Mouse (Mus musculus) intestine, postnatal 0 days (tissue): ENCODE data around the gene Gstt2. TPM values are rescaled to one million over a fixed set of nuclear protein-coding genes. Genes with fewer than 3 reads are reported as not detected.
A peak's percentile ranks its signal among the peaks of the same experiment; 100 is the strongest.
"Not testable (repeated sequence)": the region's sequence is repeated elsewhere in the genome, so short reads cannot be mapped to it uniquely, and the experiment has no call there.

Experiments used
- ATAC-seq: fragments of 200-750 bp; cut with Nextera tagmentation; 2 replicates; pipeline ENCODE4 v1.8.0; 2017; ENCODE audit warnings: mild to moderate bottlenecking, moderate TSS enrichment, moderate library complexity
- H3K27ac ChIP-seq: fragments of 300-500 bp; sonication (generic); 2 replicates; pipeline ENCODE4 v1.5.1; 2014; ENCODE audit warnings: mild to moderate bottlenecking, low read depth, low read length, moderate library complexity
- H3K27me3 ChIP-seq: fragments of 300-500 bp; sonication (generic); replicated peaks from 2 replicates; pipeline ENCODE4 v1.6.1; 2014; ENCODE audit warnings: low read length, mixed read lengths; ENCODE audit not compliant: control insufficient read depth, insufficient read depth
- H3K36me3 ChIP-seq: fragments of 300-500 bp; sonication (generic); 2 replicates; pipeline ENCODE4 v1.6.1; 2014; ENCODE audit warnings: mild to moderate bottlenecking, moderate library complexity; ENCODE audit not compliant: control insufficient read depth, insufficient read depth
- H3K4me1 ChIP-seq: fragments of 300-500 bp; sonication (generic); replicated peaks from 2 replicates; pipeline ENCODE4 v1.6.1; 2014; ENCODE audit warnings: antibody characterized with exemption, low read length, mixed read lengths; ENCODE audit not compliant: control insufficient read depth, insufficient read depth
- H3K4me2 ChIP-seq: fragments of 300-500 bp; sonication (generic); replicated peaks from 2 replicates; pipeline ENCODE4 v1.6.1; 2014; ENCODE audit warnings: low read depth, mild to moderate bottlenecking, moderate library complexity
- H3K4me3 ChIP-seq: fragments of 300-500 bp; sonication (generic); 2 replicates; pipeline ENCODE4 v1.5.1; 2014; ENCODE audit warnings: low read depth, low read length
- H3K9ac ChIP-seq: fragments of 300-500 bp; sonication (generic); 2 replicates; pipeline ENCODE4 v1.6.1; 2014; ENCODE audit warnings: mild to moderate bottlenecking, low read depth, low read length
- H3K9me3 ChIP-seq: fragments of 300-500 bp; sonication (generic); 2 replicates; pipeline ENCODE4 v1.6.1; 2016; ENCODE audit warnings: mixed run types; ENCODE audit not compliant: control insufficient read depth
- CTCF ChIP-seq: sonication (generic); IDR thresholded peaks from 2 replicates; pipeline ENCODE4 v1.5.1; 2016; ENCODE audit warnings: low read depth, mild to moderate bottlenecking, control low read depth, antibody characterized with exemption, moderate library complexity
- WGBS: fragments of 180-500 bp; shearing (Covaris S2); extraction: QIAGEN DNeasy Blood & Tissue Kit; methylation state at CpG from one replicate; pipeline ENCODE4 v1.1.7; 2014; 5-methylcytosine and 5-hydroxymethylcytosine counted together
- polyA plus RNA-seq: library from polyadenylated mRNA; unstranded; fragments of >200 nt; fragmentation: Nextera tagmentation; extraction: Ambion mirVana; gene quantifications from 2 replicates; pipeline ENCODE4 v1.2.1, GENCODE M21; 2015

Gstt2 gene
- polyA plus RNA-seq, 1 experiment from 2014 or later = 74.4 TPM

- Histone ChIP-seq H3K4me1 (no peaks in the 10 kb centered on the region), H3K4me2 (no peak overlapping the region), H3K27me3 (no peaks in the 10 kb centered on the region), H3K9me3 (no peaks in the 10 kb centered on the region), H3K4me3 (no peak overlapping the region), H3K27ac (no peak overlapping the region), H3K36me3 (peaks cover 4% of the 10 kb centered on the region; the same call in 1 of the 2 replicates), H3K9ac (no peak overlapping the region)
- 47% methylated on average over 12 of the region's 12 CpGs for WGBS
- TF ChIP-seq CTCF = no peak
- peak; percentile 61 for ATAC-seq
These were observed 15.4 kb upstream of the Gstt2 start for GRCm38 (mm10) chr10:75852539-75853125.

GRCm38 (mm10) chr10:75851681-75852080, 14.5 kb upstream of the Gstt2 start:
- no peak overlapping the region for H3K27ac ChIP-seq
- 46% methylated on average over 3 of the region's 3 CpGs for WGBS
- no peak overlapping the region for H3K4me2 ChIP-seq
- H3K27me3 ChIP-seq = no peaks in the 10 kb centered on the region
- no peaks in the 10 kb centered on the region for H3K36me3 ChIP-seq
- no peak for TF ChIP-seq CTCF
- no peaks in the 10 kb centered on the region for H3K9me3 ChIP-seq
- no peak overlapping the region for H3K9ac ChIP-seq
- no peaks in the 10 kb centered on the region for H3K4me1 ChIP-seq
- H3K4me3 ChIP-seq = no peak overlapping the region
- no peak for ATAC-seq

- Histone ChIP-seq H3K4me3 (no peak overlapping the region), H3K4me1 (no peaks in the 10 kb centered on the region), H3K27ac (no peak overlapping the region), H3K9ac (no peak overlapping the region), H3K27me3 (no peaks in the 10 kb centered on the region), H3K9me3 (no peaks in the 10 kb centered on the region), H3K36me3 (no peaks in the 10 kb centered on the region), H3K4me2 (no peak overlapping the region)
- WGBS = 25% methylated on average over 6 of the region's 6 CpGs
- ATAC-seq = no peak
- peak; percentile 23; the same call in 1 of the 2 replicates for TF ChIP-seq CTCF
These were observed 13.9 kb upstream of the Gstt2 start for GRCm38 (mm10) chr10:75851076-75851475.

- Histone ChIP-seq H3K4me3 (no peak overlapping the region), H3K27ac (no peak overlapping the region), H3K36me3 (no peaks in the 10 kb centered on the region), H3K9me3 (no peaks in the 10 kb centered on the region), H3K4me2 (no peak overlapping the region), H3K27me3 (no peaks in the 10 kb centered on the region), H3K9ac (no peak overlapping the region), H3K4me1 (no peaks in the 10 kb centered on the region)
- TF ChIP-seq CTCF = no peak
- ATAC-seq = no peak
- WGBS = 31% methylated on average over 3 of the region's 3 CpGs
These were observed 11.2 kb upstream of the Gstt2 start for GRCm38 (mm10) chr10:75848382-75848781.

GRCm38 (mm10) chr10:75845306-75845930, 8.2 kb upstream of the Gstt2 start:
- no peaks in the 10 kb centered on the region for H3K36me3 ChIP-seq
- H3K9ac ChIP-seq = no peak overlapping the region
- TF ChIP-seq CTCF = no peak
- H3K4me1 ChIP-seq = no peaks in the 10 kb centered on the region
- no peaks in the 10 kb centered on the region for H3K27me3 ChIP-seq
- no peak overlapping the region for H3K4me3 ChIP-seq
- no peak for ATAC-seq
- H3K9me3 ChIP-seq = no peaks in the 10 kb centered on the region
- H3K27ac ChIP-seq = no peak overlapping the region
- WGBS = 58% methylated on average over 6 of the region's 6 CpGs
- no peak overlapping the region for H3K4me2 ChIP-seq

GRCm38 (mm10) chr10:75844800-75845199, 7.6 kb upstream of the Gstt2 start:
- Histone ChIP-seq H3K9me3 (no peaks in the 10 kb centered on the region), H3K36me3 (no peaks in the 10 kb centered on the region), H3K4me1 (no peaks in the 10 kb centered on the region), H3K27me3 (no peaks in the 10 kb centered on the region), H3K9ac (no peak overlapping the region), H3K4me3 (no peak overlapping the region), H3K27ac (no peak overlapping the region), H3K4me2 (no peak overlapping the region)
- no peak for ATAC-seq
- 0 out of 2 replicates have a peak, but pooled peaks have one; percentile 11 for TF ChIP-seq CTCF
- 61% methylated on average over 1 of the region's 1 CpGs for WGBS

GRCm38 (mm10) chr10:75843898-75844297, 6.7 kb upstream of the Gstt2 start:
- 72% methylated on average over 6 of the region's 6 CpGs for WGBS
- not testable (repeated sequence) for ATAC-seq, H3K4me2 ChIP-seq, H3K9me3 ChIP-seq, H3K9ac ChIP-seq, H3K36me3 ChIP-seq, H3K27me3 ChIP-seq, H3K27ac ChIP-seq, H3K4me3 ChIP-seq, H3K4me1 ChIP-seq
